Mouse (Mus musculus): ENCODE data around the gene Lrp2. TPM values are rescaled to one million over a fixed set of nuclear protein-coding genes. Genes with fewer than 3 reads are reported as not detected.

Lrp2 gene
- polyA plus RNA-seq, 1 experiment from 2014 or later = 1.6 TPM

DNA sequence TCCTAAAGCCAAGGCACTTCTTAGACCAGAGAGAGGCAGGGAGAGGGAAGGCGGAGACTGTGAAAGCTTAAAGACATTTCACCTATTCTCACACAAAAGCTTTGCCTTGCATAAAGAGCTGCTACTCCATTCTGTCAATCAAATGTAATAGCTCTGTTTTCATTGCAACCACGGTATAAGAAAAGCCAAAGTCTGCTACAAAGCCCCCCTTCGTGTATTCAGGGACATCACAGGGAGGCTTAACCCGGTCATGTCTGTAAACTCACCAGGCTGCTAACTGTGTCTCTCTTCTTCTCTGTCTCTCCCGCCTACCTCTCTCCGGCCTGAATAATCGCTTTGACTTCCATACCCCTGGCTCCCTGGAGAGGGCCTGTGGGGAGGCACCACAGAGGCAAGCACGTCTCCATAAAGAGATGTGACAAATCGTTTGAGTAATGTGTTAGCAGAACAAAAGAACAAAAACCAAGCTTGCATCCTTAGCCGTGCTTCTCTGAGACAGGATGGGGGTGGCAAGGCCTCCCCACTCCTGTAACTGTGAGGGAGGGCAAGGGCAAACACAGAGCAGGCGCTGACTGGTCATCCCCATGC, 167.5 kb downstream of the Lrp2 start:
- Histone ChIP-seq H3K9ac (ENCODE audit: low read depth, low read length) (no peak overlapping the region), H3K27ac (ENCODE audit: low read depth, low read length) (no peak overlapping the region), H3K4me1 (replicated peaks; ENCODE audit: control insufficient read depth, insufficient read depth, low read length) (no peaks in the 10 kb centered on the region), H3K9me3 (ENCODE audit: control insufficient read depth) (no peaks in the 10 kb centered on the region), H3K36me3 (ENCODE audit: control insufficient read depth, insufficient read depth) (no peaks in the 10 kb centered on the region), H3K27me3 (replicated peaks; ENCODE audit: control insufficient read depth, insufficient read depth, low read length) (no peaks in the 10 kb centered on the region), H3K4me3 (ENCODE audit: low read depth, low read length) (no peak overlapping the region), H3K4me2 (replicated peaks; ENCODE audit: low read depth) (no peak overlapping the region)
- WGBS = 40% methylated on average over 11 of the region's 11 CpGs
- no peak for ATAC-seq
- no peak for TF ChIP-seq CTCF (IDR thresholded peaks at IDR 0.05; ENCODE audit: low read depth)

DNA sequence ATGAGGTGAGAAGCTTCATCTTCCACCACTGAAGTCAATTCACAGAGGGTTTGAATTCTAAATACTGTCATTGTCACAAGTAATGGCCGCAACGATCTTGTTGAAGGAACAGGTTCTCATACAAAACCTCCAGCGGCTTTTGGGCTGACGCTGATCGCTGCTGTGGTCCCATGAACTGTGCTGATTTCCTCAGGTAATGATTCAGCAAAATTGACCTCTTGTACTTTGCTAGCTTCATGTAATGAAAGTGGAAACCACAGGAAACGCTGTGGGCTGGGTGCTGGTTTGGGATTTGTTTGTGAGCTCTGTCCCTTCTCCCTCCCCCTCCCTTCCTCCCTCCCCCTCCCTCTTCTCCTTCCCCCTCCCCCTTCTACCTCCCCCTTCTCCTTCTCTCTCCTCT, 170.8 kb downstream of the Lrp2 start:
- ATAC-seq = no peak

DNA sequence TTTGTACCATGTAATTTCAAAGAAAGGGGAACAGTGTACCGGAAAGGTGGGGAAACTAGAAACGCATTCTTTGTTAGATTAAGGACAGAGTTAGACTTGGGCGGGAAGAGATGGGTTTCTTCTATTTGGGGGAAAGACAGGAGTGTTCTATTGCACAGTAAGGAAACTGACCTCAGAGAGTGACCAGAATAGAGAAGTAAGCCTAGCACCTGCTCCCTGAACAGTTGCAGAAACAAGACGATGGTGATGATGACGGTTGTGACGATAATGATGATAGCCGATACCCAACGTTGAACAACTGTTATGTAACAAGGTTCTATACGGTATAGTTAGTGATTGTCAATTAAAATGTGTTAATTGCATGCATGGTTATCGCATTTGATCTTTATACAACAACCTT, 171.3 kb downstream of the Lrp2 start:
- H3K27me3 ChIP-seq (replicated peaks; ENCODE audit: control insufficient read depth, insufficient read depth, low read length) = no peaks in the 10 kb centered on the region
- no peaks in the 10 kb centered on the region for H3K36me3 ChIP-seq (ENCODE audit: control insufficient read depth, insufficient read depth)
- H3K4me2 ChIP-seq (replicated peaks; ENCODE audit: low read depth) = no peak overlapping the region
- H3K4me1 ChIP-seq (replicated peaks; ENCODE audit: control insufficient read depth, insufficient read depth, low read length) = no peaks in the 10 kb centered on the region
- no peak overlapping the region for H3K9ac ChIP-seq (ENCODE audit: low read depth, low read length)
- no peak for TF ChIP-seq CTCF (IDR thresholded peaks at IDR 0.05; ENCODE audit: low read depth)
- WGBS = 94% methylated on average over 10 of the region's 10 CpGs
- ATAC-seq = no peak
- H3K4me3 ChIP-seq (ENCODE audit: low read depth, low read length) = no peak overlapping the region
- H3K9me3 ChIP-seq (ENCODE audit: control insufficient read depth) = no peaks in the 10 kb centered on the region
- no peak overlapping the region for H3K27ac ChIP-seq (ENCODE audit: low read depth, low read length)

More for the DNA sequence above, 170.8 kb downstream of the Lrp2 start:
- Histone ChIP-seq H3K9me3 (ENCODE audit: control insufficient read depth) (no peaks in the 10 kb centered on the region), H3K27ac (ENCODE audit: low read depth, low read length) (no peak overlapping the region), H3K4me3 (ENCODE audit: low read depth, low read length) (no peak overlapping the region), H3K27me3 (replicated peaks; ENCODE audit: control insufficient read depth, insufficient read depth, low read length) (no peaks in the 10 kb centered on the region), H3K9ac (ENCODE audit: low read depth, low read length) (no peak overlapping the region), H3K36me3 (ENCODE audit: control insufficient read depth, insufficient read depth) (no peaks in the 10 kb centered on the region), H3K4me1 (replicated peaks; ENCODE audit: control insufficient read depth, insufficient read depth, low read length) (no peaks in the 10 kb centered on the region), H3K4me2 (replicated peaks; ENCODE audit: low read depth) (no peak overlapping the region)
- 82% methylated on average over 6 of the region's 6 CpGs for WGBS
- no peak for TF ChIP-seq CTCF (IDR thresholded peaks at IDR 0.05; ENCODE audit: low read depth)

DNA sequence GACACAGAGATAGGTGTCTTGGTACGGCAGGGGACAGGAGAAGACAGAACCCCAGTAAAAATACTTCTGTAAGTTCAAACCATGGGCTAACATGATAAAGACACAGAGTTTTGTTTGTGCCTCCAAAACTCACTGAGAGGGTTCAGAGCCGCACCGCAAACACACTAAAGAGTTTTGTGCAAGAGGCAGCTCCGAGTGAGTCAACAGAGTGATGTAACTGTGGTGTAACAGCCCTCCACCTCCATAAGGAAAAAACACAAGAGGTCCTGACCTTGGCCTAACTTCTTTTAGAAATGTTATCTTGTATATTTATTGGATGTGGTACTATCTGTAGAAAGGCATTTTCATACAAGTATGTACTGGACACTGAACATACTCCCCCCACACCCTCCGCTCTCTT, 180.2 kb downstream of the Lrp2 start:
- ATAC-seq = no peak
- 86% methylated on average over 5 of the region's 5 CpGs for WGBS
- Histone ChIP-seq H3K27me3 (replicated peaks; ENCODE audit: control insufficient read depth, insufficient read depth, low read length) (no peaks in the 10 kb centered on the region), H3K4me3 (ENCODE audit: low read depth, low read length) (no peak overlapping the region), H3K9me3 (ENCODE audit: control insufficient read depth) (no peaks in the 10 kb centered on the region), H3K27ac (ENCODE audit: low read depth, low read length) (no peak overlapping the region), H3K4me2 (replicated peaks; ENCODE audit: low read depth) (no peak overlapping the region), H3K4me1 (replicated peaks; ENCODE audit: control insufficient read depth, insufficient read depth, low read length) (no peaks in the 10 kb centered on the region), H3K36me3 (ENCODE audit: control insufficient read depth, insufficient read depth) (no peaks in the 10 kb centered on the region), H3K9ac (ENCODE audit: low read depth, low read length) (no peak overlapping the region)
- TF ChIP-seq CTCF (IDR thresholded peaks at IDR 0.05; ENCODE audit: low read depth) = no peak

DNA sequence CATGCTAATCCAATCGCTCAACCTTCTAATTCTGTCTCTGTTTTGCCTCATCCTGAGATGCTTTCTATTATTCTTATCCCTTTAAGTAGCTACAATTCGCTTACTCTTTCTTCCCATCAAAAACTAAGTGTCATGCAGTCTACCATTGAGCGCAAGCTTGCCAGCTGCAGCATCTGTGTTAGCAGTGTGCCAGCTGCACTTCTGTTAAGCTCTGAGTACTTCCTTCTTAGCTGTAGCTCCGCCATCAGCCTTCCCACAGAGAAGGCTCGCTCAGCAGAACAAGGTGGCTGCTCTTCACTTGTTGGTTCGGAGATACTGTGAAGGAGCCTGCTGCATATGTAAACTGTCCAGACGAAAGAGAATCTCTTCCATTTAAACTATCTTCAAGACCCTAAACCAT, 183.6 kb downstream of the Lrp2 start:
- no peak for TF ChIP-seq CTCF (IDR thresholded peaks at IDR 0.05; ENCODE audit: low read depth)
- H3K27me3 ChIP-seq (replicated peaks; ENCODE audit: control insufficient read depth, insufficient read depth, low read length) = no peaks in the 10 kb centered on the region
- no peak overlapping the region for H3K4me3 ChIP-seq (ENCODE audit: low read depth, low read length)
- H3K27ac ChIP-seq (ENCODE audit: low read depth, low read length) = no peak overlapping the region
- 82% methylated on average over 7 of the region's 7 CpGs for whole genome bisulfite sequencing
- H3K9ac ChIP-seq (ENCODE audit: low read depth, low read length) = no peak overlapping the region
- H3K4me1 ChIP-seq (replicated peaks; ENCODE audit: control insufficient read depth, insufficient read depth, low read length) = no peaks in the 10 kb centered on the region
- no peaks in the 10 kb centered on the region for H3K9me3 ChIP-seq (ENCODE audit: control insufficient read depth)
- no peaks in the 10 kb centered on the region for H3K36me3 ChIP-seq (ENCODE audit: control insufficient read depth, insufficient read depth)
- no peak overlapping the region for H3K4me2 ChIP-seq (replicated peaks; ENCODE audit: low read depth)
- no peak for ATAC-seq

DNA sequence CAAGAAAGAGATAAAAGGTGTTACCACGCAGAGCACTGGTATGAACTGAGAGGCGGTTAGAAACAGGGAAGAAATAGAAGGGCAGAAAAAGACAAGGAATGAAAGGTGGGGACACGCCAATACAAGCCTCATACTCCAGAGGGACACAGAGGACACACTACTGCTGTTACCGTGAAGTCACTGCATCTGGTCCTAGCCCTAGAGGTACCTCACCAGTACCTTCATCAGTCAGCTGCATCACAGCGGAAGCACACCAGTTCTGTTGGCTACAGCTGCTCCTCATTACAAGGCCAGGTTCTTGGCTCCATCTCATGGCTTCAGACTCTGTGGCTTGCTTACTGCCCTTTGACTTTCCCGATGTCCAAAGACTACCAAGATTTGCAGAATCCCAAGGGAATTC, 184.0 kb downstream of the Lrp2 start:
- Histone ChIP-seq H3K36me3 (ENCODE audit: control insufficient read depth, insufficient read depth) (no peaks in the 10 kb centered on the region), H3K9ac (ENCODE audit: low read depth, low read length) (no peak overlapping the region), H3K4me3 (ENCODE audit: low read depth, low read length) (no peak overlapping the region), H3K9me3 (ENCODE audit: control insufficient read depth) (no peaks in the 10 kb centered on the region), H3K27ac (ENCODE audit: low read depth, low read length) (no peak overlapping the region), H3K4me2 (replicated peaks; ENCODE audit: low read depth) (no peak overlapping the region), H3K27me3 (replicated peaks; ENCODE audit: control insufficient read depth, insufficient read depth, low read length) (no peaks in the 10 kb centered on the region), H3K4me1 (replicated peaks; ENCODE audit: control insufficient read depth, insufficient read depth, low read length) (no peaks in the 10 kb centered on the region)
- no peak for TF ChIP-seq CTCF (IDR thresholded peaks at IDR 0.05; ENCODE audit: low read depth)
- WGBS = 78% methylated on average over 6 of the region's 6 CpGs
- no peak for ATAC-seq
